Mouse (Mus musculus) T-helper 2 cell (primary cell): ENCODE data around the gene Tspan5.

Experiments
- in situ Hi-C: fragments of 300-600 bp; cut with MboI, MseI; formaldehyde crosslinking; loops from one replicate; pipeline ENCODE4 v1.15.1; 2025; ENCODE audit warnings: high pct_unique_total_duplicates

Tspan5 gene

DNA sequence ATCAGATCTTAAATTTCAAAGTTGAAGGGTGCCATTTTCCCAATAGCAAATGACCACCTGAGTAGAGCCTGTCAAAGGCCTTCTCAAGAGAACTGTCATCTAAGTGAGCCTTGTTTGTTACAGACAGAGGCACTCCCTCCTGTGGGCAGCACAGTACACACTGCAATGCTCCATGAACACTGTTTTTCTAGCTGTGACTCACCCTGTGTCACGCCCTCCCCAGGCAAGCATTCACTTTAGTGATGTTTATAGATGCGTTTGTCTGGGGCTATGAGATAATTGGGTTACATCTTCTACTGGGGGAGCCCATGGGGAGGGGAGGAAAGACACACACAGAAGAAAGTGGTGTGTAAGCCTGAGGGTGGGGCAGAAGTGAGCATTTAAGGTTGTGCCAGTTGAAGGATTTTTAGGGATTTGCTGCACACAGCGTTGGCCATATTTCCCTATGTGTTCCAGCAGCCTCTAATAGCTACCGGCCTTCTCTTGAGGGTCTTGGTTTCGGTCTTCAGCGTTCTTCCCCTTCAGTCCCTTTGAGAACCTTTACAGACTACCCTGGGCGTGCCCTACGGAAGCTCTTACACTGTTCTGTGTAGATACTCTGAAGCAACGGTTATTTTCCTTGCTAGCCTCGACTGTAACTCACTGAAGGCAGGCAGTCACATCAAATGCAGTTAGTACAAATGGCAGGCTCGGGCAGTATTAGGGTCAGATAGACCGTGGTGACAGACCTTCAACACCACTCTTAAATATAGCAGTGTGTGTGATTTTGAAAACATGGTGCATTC, 29.7 kb downstream of the Tspan5 start:
- in situ Hi-C loops: no loop called here

DNA sequence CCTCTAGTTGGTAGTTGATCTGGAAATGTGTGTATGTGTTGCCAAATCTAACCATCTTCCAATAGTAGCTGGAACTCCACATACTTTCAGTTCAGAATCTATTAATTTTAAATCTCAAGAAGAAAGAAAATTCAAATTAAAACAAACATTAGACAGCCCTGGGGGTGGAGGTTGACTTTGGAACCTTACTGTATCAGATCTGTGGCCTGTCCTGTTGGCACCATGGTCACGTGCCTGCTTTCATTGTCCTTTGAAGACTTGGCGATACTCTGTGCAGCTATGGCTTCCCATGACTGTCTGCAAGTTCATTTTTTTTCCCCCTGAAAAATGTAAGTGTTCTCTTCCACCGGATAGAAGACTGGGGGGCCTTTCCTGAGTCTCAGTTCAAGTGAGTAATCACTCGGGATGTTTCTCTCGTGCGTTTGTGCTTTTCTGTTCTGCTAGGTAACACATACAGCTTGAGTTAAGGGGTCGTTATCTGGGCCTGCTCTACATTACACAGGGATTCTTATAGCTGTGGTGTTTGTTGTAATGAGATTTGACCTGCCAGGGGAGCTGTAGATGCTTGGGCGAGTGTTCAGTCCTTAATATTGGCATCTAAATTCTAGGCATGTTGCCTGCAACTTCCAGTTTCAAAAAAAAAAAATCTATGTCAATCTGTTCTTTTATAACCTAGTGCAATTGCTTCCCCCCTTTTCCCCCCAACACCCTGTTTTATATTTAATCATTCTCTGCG, 32.0 kb downstream of the Tspan5 start:
- in situ Hi-C loops: no loop called here

DNA sequence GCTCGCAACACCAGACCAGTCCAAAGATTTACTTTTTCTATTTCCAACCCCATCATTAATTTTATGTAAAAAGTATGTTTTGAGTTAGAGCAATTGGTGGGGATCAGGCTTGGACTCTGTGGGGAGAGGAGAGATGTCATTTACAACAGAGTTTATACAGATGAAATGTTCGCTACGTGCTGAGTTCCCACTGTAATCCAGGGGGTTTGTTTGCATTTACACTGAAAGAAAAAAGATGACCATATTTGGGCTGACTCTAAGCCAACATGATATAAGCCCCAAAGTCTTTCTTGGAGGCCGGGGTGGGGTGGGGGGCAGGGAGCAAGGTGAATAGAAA, 32.6 kb downstream of the Tspan5 start:
- in situ Hi-C loops: no loop called here

DNA sequence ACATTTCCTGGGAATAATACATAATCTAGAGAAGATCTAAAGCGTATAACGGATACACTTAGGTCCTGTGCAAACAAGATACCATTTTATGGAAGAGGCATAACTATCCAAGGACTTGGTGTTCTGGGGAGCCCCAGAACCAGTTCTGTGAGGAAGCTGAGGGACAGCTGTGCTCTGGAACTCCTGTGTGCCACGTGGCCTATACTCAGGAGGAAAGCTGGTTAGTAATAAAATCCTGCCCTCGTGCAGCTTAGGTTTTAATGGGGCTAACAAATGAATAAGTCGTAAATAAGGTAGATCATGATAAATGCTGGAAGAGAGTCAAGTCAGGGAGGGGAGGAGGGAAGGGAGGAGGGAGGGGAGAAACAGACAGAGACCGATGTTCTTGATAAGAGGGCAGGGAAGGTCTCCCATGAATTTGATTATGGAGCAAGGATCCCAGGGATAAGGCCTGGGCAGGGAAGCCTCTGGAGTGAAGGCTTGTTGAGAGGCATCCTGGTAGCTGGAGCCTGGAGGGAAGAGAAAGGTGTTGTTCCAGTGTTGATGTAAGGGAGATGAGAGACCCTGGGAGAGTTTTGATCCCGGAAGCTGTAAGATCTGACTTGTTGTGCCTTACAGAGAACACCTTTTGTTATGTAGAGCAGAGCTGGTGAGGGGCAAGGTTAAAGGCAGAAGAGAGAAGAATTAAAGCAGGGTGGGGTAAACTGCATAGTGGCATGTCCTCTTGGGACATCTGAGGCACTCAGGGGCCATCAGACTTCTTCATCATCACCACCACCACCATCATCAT, 34.1 kb downstream of the Tspan5 start:
- in situ Hi-C loops: no loop called here

DNA sequence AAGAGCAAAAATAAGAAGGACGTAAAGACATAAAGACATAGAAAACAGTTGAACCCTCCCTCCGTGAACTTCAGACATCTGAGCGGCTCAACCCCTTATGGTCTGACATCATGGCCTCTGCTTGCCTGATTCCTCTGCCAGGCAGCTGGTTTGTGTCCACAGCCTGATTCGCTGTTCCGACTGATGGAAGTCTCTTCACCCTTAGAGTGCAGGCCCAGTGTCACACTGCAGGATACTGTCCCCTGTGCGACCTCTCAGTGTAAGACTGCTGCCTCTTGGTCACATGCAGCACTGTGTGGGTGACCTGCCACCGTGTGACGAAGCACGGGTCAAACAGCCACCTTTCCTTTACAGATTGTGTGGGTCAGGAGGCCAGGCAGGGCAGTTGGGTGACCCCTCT, 39.5 kb downstream of the Tspan5 start:
- in situ Hi-C loops: no loop called here

DNA sequence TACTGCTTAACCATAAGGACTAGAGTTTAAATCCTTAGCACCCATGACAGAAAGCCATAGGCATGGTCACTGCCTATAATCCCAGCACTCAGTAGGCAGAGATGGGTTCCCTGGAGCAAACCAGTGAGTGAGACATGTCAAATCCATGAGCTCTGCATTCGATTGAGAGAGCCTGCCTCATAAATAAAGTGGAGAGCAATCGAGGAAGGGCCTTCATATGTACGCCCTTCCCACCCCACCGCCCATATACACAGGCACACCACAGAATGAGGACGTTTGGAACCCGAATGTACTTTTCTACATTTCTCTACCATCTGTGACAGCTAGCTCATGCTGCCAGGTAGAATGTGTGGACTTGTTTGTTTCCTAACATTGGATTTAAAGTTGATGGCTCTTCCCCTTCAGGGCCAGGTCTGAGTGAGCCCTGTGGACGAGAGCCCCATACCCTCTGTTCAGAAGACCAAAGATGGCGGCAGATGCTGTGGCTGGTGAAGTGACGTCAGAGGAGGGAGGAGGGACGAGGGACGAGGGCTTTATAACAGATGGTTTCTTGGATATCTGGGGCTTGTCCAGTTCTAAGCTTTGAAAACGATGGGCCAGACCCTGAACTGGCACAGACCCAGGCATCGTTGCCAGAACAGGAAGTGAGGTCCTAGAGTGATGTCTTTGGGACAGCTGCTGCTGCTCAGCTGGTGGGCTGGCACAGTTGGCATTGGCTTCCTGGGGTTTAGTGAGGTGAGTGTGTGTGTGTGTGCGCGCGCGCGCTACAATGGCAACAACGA, 42.1 kb downstream of the Tspan5 start:
- in situ Hi-C loops: no loop called here

DNA sequence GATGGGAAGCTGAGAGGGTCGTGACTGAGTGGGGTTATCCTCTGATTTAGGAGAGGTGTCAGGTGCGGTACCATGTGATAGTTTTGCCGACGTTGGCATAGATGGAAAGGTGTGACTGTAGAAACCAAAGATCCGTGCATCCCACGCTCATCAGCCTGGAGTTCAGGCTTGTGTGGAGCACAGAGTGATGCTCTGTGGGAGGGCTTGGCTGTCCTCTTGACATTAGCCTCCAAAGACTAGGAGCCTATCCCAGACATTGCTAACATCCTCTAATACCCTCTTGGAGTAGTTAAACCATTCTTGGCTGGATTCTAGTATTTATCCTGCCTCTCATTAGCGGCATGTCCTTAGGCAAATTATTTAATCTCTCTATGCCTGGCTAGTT, 42.6 kb downstream of the Tspan5 start:
- in situ Hi-C loops: no loop called here

DNA sequence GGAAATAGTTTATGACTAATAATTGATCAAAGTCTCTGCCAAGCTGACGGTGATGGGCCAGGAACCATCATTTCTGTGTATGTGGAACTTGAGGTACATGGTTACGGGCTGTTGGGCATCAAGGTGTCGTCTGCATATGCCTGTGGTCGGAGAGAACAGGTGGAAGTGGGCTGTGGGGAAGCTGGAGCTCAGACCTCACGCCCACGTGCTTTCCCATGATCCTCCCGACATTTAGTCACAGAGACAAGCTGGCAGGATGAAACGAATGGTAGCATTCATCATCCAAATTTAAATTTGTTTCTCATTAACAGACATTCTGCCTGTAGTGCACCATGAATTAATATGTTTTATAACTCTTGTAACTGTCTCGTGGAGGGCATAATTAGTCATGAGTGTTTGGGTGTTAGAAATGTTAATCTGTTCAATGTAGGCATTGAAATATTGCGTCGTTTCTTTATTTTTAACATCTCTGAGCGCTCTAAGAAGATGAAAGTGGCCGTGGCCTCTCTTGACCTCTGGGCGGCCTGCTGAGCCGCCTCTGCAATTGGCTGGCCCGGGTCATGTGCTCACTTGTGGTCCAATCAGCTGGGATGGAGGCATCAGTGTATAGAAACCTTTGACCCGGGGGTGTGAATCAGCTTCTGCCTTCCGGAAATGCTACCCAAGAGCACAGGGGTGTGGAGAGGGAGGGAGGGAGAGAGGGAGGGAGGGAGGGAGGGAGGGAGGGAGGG, 45.9 kb downstream of the Tspan5 start:
- in situ Hi-C loops: no loop called here

DNA sequence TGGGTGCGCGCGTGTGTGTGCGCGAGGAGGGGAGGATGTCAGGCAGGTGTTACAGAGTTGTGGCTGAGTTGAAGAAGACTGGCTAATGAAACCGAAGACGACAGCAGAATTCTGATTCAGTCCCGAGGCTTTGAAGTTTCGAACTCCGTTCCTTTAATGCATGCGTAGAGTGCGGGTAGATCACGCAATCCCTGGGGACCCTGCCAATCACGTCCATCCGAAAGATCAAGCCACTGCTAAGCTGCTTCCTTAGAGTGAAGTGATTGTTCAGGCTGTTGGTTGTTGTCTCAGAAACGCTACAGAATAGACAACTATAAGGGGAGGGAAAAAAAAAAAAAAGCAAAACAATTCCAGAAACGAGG, 46.5 kb downstream of the Tspan5 start:
- in situ Hi-C loops: no loop called here

DNA sequence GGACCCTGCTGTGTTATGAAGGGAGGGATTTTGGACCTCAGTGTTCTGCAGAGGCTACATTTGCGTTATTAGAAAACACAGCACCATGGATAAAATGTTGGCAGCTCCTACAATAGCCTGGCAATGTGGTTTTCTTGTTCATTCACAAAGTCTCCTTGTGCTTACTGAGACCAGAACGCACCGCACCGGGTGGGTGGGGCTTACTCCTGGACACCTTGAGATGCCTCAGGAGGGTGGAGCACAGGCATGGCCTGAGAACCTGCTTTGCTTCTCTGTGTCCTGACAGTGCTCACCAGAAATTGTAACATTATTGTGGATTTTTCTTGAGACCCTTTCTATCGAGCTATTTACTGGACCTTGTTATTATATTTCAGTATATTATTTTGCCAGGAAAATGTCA, 47.3 kb downstream of the Tspan5 start:
- in situ Hi-C loops: no loop called here

DNA sequence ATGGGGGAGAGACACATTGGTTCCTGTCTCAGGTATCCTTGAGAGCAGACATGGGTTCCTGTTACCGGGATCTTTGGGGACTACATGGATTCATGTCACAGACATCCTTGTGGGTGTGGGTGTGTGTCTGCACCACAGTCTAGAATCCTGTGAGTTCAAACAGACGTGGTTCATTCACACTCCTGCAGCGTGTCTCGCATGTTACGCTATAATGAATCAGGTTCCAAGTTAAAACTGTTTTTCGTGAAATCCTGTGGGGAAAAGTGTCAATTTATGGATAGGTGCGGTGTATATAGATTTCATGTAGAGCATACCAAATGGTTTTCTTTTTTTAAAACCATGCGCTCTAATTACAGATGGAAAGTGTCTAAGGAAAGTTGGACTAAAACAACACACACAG, 52.5 kb downstream of the Tspan5 start:
- in situ Hi-C loops: no loop called here

DNA sequence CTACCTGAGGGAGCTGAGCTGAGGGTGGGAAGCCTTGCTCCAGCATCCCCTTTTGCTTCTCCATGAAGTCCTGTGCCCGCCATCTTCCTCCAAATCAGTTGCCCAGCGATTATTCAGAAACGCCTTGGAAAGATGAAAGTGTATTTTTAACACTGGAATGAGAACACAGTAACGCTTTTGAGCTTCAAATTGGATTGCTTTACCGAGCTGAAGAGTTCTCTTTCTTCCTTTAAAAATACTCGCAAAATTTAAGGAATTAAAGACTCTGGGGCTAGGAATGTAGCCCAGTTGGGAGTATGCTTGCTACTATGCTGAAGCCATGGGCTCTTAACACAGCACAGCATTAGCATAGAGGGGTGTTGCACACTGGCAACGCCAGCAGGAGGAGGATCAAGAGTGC, 54.0 kb downstream of the Tspan5 start:
- in situ Hi-C loops: no loop called here

DNA sequence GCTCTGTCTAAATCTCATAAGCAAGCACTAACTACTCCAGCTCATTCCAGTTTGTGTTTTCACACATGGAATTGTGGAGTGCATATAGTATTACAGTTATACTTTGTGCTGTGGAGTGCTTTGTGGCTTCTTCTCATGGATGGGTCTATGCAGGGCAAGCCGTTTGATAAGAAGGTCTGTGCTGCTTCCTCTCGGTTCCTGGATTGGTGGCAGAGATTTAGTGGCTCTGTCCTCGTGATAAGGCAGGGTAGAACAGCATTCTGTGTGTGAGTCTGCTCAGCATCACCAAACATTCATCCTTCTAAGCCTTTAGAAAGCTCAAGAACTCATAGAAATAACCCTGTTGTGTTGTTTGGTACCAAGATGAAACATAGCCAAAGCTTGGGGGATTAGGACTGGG, 54.6 kb downstream of the Tspan5 start:
- in situ Hi-C loops: no loop called here

DNA sequence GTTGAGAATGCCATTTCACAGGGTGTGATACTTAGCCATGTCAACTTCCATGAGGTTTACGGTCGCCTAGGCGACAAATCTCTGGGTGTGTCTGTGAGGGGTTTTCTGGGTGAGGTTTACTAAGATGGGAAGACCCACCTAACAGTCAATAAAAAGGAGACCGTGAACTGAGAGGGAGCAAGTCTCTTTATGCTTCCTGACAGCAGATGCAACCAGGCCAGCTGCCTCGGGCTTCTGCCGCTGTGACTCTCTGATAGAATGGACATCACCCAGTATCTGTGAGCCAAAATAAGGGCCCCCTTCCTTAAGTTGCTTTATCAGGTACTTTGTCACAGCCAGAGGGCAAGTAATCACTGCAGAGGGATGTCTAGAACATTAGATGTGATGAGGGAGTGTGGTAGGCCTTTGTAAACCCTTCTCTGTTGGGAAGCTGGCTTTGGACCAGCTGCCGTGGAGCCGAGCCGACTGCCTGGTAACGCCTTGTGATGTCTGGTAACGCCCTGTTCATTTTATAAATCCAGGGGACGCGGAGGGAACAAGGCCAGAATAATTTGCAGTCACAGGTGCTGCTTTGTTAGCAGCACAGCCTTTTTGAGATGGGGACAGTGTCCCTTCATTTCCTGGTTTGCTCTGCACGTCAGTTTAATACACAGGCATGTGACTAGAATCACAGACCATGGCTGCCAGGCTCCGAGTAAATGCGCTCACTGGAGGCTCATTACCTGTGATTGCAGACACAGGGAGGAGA, 58.8 kb downstream of the Tspan5 start:
- in situ Hi-C loops: no loop called here

DNA sequence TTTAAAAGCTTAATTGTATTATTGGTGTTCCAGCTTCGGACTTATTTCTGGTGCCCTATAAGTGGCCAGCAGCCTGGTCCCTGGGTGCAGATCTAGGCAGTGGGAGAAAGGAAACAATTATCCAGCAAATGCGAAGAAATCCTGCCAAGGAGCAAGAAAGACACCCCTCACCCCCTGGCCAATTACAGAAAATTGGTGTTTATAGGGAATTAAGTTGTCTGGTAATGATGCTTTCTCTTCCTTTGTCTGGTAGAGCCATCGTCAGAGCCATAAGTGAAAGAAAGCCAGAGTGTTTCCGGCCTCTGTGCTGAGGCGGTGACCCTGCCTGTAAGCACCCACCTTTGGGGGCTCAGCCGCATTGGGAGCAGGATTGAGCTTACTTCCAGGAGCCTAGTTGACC, 59.7 kb downstream of the Tspan5 start:
- in situ Hi-C loops: no loop called here

DNA sequence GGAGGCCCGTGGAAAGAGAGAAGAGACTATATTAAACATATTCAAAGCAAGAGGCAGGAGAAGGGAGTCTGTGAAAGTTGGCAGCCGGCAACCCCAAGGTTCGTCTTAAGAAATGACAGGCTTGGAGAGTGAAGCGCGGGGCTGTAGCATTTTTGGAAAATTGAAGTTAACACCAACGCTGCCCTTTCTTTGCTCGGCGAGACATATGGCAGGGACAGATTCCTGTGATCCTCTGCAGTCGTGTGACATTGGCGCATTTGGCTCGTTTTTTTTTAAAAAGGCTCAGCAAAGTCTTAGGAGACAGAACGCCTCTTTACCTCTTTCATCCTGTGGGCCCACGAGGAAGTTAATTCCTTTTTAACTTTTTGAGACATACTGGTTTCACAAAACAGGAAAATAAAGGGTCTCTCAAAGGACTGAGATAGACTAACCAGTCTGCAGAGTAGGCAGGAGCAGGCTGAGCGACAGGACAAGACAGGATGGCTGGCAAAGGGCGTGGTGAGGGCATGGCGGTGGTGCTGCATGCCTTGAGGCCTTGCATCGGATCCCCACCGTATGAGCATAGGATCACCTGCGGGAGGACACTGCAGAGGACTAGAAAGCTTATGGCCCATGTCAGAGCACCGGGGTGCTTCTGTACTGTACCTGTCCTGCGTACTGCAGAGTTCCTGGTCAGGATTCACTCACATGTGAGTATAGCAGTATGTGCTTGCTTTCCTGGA, 60.9 kb downstream of the Tspan5 start:
- in situ Hi-C loops: no loop called here

DNA sequence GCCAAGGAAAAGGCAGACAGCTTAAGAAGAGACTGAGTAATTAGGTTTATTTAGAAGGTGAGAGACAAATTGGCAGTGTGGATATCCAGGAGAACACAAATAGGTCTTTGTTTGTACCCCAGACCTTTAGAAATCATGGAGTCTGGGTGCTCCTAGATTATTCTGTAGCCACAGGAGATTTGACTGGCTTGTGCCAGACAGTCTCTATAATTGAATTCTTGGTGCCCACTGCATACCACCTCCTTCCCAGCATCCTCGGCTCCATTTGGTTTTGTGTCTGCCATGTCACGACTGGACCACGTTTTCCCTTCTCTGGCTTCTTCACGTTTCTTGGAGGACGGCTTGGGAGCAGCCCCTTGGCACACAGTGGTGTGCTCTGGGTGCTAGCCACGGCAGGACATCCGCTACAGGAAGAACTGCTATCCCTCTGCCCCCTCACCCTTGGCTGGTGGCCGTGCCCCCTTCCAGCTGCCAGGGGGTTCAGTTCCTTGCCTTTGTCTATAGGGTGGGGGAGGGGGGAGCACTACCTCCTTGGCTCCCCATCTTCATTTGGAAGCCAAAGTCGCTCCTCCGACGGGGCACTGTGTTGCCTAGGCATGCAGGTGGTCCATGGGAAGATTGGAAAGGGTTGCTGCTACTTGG, 61.6 kb downstream of the Tspan5 start:
- in situ Hi-C loops: no loop called here

DNA sequence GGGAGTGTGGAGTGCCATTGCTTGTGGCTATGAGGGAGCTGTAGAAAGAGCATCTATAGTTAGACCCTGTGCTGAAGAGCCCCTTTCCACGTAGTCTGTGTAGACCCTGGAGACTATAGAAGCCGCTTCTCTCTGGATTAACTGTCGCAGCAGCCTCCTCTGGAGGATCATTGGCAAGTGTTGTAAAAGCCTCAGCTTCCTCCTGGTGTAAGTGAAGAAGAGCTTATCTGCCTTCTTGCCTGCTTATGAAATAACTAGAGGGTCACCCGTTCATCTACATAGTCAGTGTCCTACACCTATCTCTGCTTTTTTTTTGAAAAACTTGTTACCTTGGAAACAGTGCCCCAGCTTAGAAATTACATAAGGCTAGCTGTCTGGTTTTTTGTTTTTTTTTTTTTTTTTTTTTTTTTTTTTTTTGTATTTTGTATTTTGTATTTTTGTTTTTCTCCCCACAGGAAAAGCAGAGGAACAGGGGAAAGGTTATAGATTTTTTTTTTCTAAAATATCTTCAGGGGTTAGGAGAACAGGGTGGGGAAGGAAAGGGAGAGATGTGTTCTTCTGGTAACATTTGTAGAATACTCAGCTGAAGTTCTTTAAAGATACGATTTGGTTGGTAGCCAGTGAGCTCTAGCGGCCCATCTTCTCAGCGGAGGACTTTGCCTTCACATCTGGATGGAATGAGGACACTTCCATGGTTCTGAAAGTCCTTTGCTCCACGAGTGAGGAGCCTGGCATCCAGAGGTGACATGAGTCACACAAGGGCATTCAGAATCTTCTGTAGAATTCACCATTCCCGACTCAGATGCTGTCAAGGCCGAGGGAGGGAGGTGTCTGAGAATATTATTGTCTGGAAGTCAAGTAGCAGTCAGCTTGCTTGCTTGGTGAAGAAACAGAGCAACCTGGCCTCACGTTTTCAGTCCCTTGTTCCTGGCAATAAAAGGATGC, 62.4 kb downstream of the Tspan5 start:
- in situ Hi-C loops: no loop called here
